Mouse (Mus musculus): ENCODE data around the gene Slc25a11.

Slc25a11 gene

DNA sequence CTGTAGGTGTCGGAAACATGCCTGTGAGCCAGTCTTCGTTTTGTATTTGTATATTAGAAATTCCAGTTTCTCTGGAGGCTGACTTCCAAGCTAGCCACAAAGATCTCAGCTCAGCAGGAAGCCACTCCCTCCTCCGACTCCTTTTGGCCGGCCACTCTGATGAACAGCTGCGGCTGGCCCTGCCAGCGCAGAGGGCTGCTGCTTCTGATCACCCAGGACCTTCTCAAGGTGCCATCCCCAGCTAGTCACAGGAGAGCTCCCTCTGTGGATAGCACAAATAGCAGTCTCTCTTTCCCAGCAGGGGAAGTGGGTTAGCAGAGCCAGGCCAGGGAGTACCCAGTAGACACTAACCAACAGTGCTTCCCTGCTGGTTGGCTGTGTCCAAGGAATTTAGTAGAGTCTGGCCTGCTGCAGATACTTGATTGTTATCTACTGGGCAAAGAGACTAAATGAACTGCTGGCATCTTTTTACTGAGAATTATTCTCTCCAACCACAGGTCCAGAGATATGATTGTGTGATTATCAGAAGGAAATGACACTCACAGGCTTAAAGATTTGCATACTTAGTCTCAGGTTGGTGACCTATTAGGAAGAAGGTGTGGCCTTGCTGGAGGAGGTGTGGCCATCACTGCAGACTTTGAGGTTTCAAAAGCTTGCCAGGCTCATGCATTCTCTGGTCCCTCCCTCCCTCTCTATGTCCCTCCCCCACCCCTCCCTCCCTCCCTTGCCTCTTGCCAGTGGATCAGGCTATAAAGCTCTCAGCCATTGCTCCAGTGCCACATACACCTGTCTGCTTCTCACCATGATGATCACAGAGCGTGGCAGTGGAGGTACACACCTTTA is 25.1 kb downstream of the Slc25a11 start:
- peak; percentile 42 to 43 for DNase-seq (ENCODE audit: low spot score in 2 of 2)

DNA sequence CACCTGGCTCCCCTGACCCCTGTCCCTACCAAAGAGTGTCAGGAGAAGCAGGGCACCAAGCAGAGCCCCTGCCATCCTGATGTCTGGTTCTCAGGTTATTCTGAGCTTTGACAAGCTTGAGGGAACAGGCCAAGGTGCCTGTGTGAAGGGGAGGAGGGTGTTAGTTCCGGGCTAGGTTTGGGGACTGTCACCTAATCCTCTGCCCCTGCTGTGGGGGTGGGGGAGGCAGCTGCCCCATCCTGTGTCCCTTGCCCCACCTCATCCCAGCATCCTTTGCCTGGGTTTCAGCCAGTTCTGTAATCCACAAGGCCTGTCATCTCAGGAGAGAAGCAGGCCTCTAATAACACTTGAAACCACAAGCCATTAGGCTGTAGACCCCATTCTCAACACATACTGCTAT is 28.2 kb downstream of the Slc25a11 start, which contains the start of gene Chrne:
Chrne (minus strand) TSS at position 116 of the 400 bp plus-strand sequence.
- peak; percentile 36 to 50 for DNase-seq (ENCODE audit: low spot score in 2 of 2)

DNA sequence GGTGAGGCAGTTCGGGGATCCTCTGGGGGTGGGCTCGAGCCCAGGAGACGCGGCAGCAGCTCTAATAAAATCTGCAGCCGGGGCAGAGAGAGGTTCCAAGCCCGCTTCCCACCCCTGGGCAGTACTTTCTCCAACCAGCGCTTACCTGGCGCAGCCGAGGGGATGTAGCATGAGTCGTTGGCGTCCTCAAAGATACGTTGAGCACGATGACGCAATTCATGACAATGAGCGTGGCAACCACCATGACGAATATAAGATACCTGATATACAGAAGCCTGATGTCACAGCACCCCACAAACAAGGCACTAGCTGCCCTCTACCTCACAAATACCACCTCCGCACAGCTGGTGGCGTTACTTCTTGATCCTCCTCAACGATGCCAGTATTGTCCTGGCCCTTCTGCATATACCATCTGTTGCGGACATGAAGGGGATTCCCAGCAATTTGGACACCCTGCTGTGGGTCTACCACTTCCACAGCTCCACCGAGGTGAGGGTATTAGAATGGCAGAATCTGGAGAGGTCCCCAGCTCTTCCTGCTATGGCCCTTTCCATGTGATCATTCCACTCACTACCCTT is 31.7 kb downstream of the Slc25a11 start, which contains the start of gene 4930544D05Rik:
4930544D05Rik (plus strand) TSS at position 333 of the 578 bp plus-strand sequence.
- DNase-seq (ENCODE audit: low spot score in 2 of 2), result peak; percentile 46 to 62

DNA sequence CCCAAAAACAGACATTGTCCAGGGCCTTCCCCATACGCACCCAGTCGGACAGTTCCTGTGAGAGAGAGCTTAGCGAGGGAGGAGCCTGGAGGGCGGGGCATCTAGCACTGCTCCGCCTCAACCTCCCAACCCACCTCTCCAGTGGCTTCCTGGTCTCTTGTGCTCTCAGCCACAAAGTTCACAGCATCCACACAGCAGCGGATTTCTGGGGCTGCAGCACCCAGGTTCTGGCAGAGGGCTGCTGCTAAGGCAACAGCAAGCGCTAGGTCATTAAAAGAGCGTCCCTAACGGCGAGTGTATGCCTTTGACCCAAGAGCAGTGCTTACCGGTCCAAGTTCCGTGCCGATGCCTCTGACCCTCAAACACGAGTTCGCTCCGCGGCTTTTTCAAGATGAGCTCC is 32.2 kb downstream of the Slc25a11 start:
- peak; percentile 74 to 80 for DNase-seq (ENCODE audit: low spot score in 2 of 2)

DNA sequence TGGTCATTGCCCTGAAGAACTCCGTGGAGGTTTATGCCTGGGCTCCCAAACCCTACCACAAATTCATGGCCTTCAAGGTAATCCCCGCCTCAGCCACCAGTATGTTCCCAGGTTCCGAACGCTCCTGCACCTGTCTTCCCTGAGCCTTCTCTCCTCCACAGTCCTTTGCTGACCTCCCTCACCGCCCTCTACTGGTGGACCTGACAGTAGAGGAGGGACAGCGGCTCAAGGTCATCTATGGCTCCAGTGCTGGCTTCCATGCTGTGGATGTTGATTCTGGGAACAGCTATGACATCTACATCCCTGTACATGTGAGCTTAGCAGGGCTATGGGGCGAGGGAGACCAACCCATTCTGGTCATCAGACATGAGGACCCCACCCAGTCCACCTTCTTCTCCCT is 34.8 kb downstream of the Slc25a11 start:
- DNase-seq (ENCODE audit: low spot score in 2 of 2), result no peak

DNA sequence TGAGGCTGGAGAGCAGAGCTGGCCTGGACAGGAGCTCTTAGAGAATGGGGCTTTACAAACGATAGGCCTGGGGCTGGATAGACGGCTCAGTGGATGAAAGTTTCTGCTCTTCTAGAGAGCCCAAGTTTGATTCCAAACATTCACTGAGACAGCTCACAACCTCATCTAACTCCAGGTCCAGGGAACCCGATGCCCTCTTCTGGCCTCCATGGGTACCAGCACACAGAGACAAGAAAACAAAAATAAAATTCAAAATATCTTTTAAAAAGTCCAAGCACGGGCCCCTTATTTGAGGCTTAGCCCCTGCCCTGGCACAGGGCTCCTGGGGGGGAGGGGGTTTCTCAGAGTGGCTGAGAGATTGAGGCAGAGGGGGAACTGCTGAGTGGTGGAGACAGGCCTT is 36.5 kb downstream of the Slc25a11 start:
- DNase-seq (ENCODE audit: low spot score in 2 of 2), result no peak

DNA sequence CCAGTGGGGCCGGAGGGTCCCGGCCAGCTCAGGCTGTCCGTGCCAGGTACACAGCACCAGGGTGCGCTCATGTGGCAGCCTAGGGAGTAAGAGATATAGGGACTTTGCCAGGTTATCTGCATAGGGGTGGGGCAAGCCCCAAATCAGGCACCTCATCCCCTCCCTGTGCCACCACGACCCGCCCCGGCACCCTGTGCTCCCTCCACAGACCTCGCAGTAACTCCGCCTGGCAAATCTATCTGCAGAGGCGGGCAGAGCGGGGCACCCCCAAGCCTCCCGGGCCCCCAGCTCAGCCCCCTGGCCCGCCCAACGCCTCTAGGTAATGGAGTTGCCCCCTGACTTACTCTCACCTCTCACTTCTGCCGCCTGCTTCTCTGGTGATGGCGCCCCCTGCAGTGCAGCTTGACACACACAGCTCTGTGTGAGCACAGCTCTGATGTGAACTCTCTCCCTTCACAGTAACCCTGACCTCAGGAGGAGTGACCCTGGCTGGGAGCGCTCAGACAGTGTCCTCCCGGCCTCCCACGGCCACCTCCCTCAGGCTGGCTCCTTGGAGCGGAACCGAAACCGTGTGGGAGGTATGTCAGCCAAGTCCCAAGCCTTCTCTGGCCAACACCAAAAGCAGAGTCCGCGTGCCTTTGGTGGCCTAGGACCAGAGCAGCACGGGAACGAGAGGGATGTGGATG is 38.8 kb downstream of the Slc25a11 start:
- peak in 1 of 2 experiments; percentile 42 for DNase-seq (ENCODE audit: low spot score in 2 of 2)

DNA sequence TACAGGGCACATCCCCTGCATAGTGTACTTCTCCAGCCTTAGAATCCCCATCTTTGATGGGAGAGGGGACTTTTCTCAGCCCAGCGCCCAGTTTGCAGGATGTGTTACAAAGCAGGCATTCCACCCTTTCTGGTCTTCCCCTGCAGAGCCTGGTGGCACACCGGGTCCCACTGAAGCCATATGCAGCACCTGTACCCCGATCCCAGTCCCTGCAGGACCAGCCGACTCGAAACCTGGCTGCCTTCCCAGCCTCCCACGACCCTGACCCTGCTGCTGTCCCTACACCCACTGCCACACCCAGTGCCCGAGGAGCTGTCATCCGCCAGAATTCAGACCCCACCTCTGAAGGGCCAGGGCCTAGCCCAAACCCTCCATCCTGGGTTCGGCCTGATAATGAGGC is 39.7 kb downstream of the Slc25a11 start:
- DNase-seq (ENCODE audit: low spot score in 2 of 2), result no peak

DNA sequence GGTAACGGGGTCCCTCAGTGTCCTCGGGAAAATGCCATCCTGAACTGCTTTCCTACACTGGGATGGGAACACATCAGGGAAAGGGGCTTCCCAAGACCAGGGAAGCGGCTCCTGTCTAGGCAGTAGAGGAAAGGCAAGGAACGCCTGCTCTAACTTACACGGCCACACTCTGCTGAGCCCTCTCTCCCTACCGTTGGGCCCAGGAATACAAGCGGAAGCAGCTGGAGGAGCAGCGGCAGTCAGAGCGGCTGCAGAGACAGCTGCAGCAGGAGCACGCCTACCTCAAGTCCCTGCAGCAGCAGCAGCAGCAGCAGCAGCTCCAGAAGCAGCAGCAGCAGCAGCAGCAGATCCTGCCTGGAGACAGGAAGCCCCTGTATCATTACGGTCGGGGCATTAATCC is 40.6 kb downstream of the Slc25a11 start:
- no peak for DNase-seq (ENCODE audit: low spot score in 2 of 2)

DNA sequence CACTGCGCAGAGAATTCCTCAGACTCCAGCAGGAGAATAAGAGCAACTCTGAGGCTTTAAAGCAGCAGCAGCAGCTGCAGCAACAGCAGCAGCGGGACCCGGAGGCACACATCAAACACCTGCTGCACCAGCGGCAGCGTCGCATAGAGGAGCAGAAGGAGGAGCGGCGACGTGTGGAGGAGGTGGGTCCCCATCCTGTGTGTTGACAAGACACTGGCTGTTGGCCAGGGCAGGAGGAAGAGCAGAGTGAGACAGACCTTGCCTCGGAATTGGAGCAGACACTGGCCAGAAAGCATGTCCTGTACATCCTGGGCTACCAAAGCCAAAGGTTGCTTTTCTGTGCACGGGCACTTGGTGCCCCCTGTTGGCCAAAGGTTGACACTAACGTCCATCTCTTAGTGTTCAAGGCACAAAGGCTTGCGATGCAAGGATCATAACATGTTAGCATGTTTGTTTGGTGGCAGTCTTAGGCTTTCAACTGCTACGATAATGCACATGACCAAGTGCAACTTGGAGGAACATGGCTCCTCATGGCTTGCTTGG is 42.2 kb downstream of the Slc25a11 start:
- DNase-seq (ENCODE audit: low spot score in 2 of 2), result peak; percentile 57 to 74

DNA sequence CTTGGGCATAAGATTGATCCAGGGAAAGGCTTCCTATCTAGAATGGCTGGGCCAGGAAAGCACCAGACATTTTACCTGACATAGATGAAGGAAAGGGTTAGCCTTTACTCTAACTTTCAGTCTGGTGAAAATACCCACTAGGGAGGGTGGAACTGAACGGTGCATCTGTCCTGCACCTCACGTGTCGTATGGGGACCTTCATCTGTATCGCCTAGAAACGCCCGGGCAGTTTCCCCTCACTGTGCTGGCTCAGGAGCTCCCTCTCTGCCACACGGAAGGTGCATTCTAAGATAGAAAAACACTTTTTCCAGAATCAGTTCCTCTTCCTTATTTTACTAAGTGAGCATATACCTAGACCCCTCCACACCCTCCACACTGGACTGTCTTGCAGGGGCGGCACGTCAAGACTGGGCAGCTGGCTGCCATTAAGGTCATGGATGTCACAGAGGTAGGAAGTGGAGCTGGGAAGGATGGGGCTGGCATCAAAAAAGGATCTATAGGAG is 48.8 kb downstream of the Slc25a11 start:
- no peak for DNase-seq (ENCODE audit: low spot score in 2 of 2)

DNA sequence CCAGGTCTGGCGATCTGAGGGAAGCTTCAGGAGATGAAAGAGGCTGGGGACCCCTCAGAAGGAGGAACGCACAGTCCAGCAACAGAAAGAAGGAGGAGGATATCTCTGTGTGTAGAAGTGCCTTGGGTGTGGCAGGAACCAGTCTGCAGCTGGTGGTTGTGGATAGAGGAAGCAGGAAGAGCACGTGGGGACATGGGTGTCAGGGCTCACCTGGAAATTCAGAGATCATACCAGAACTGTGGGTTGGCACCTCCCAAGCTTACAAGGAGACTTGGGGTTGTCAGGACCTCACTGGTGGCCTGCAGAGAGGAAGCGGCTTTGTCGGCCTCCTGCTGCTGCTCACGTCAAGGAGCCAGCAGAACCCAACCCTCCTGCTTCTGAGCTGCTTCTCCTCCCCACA is 50.0 kb downstream of the Slc25a11 start:
- DNase-seq (ENCODE audit: low spot score in 2 of 2), result peak; percentile 31 to 33

DNA sequence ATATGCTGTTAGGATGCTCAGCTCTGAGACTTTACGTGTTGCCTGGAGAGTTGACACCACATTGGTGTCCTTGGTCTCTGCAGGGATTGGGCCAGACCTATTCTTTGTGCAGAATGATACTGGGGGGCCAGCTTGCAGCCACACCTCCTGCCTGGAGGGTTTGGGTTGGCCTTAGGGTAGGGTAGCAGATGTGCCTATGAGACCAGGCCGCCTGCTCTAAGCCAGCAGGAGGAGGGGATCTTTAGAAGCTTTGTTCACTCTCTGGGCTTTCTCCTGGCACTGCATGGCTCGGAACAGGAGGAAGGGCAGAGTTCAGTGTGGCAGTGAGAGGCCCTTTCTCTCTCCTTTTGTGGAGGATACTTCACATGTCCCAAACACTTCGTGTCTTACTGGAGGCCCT is 51.2 kb downstream of the Slc25a11 start:
- no peak for DNase-seq (ENCODE audit: low spot score in 2 of 2)

DNA sequence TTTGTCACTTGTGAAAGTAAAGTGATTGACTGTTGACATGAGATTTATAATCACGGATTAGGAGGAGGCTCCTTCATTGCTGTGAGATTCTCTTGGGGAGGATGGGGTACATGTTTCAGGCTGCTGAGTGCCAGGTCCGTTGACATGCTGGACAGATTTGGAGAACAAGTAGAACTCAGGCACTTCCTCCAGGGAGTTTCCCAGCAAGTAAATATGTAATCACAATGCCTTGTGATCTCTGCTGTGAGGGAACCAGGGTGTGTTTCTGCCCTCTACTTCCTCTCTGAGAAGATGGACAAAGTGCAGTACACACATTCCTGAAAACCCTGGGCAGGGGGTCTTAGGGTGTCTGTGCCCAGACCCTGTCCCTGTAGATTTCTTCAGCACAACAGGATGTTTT is 51.6 kb downstream of the Slc25a11 start:
- no peak for DNase-seq (ENCODE audit: low spot score in 2 of 2)

DNA sequence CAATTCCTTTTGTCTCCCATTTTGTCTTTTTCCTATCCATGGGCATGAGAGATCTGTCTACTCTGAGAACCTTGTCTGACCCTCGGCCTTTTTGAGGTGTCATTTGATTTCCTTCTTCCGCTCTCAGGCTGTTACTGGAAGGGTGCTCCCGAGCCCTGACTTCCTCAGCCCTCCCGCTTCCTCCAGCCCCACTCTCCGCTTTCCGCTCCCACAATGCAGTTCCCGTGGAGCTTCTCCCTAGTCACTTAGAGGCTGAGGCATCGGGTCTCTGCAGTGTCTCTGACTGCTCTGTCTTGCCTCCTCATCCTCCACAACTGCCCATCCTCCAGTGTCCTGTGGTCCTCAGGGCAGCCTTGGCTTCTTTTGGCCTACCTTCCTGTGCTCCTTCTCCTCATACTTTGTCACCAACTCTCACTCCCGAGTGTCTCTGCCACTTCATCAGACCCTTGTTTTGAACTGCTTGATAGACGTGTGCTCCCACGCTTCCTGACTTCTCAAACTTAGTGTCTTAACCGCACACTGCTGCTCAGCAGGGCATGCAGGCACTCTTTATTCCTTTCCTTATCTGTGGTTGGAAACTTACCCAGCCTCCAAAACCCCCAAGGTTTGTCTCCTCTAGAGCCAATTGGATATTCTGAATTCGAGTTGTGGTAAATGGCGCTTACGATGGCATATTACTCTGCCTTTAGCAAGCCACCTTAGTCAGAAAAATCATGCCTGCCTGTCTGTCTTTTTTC is 52.9 kb downstream of the Slc25a11 start:
- DNase-seq (ENCODE audit: low spot score in 2 of 2), result no peak
